In genomic region chr13:73474163-73474562, GRCm38 (mm10) we compare ENCODE assay signal across 18 mouse cellular contexts. TPM values are rescaled to one million over a fixed set of nuclear protein-coding genes. Genes with fewer than 3 reads are reported as not detected.
DNase-seq lines count a peak whose midpoint lies in the region; ATAC-seq and TF ChIP-seq lines count a peak whose summit lies in the region.
"Had no signal": no experiment of that assay in that cellular context is flagged by ENCODE, and none has a peak within 500 bp of the region (broad histone marks: within the 10 kb centered on the region; RNA-seq: fewer than 3 reads in every experiment).

No protein-coding gene starts in this region.

- peak overlapping the region; percentile 49; the same call in 1 of the 2 replicates for H3K27ac ChIP-seq in midbrain, embryonic 10.5 days (replicated peaks)
- H3K27ac ChIP-seq in midbrain, embryonic 15.5 days = no peak overlapping the region
- H3K27ac ChIP-seq in kidney, adult 2 months (ENCODE audit: insufficient read depth, low read depth, low read length) = no peak overlapping the region
- H3K27ac ChIP-seq in kidney, embryonic 16.5 days (ENCODE audit: low read length) = no peak overlapping the region
- H3K27ac ChIP-seq: embryonic facial prominence, embryonic 12.5 days; forebrain, embryonic 12.5 days; heart, adult 2 months; hindbrain, postnatal 0 days had no signal

- no peak overlapping the region for H3K4me2 ChIP-seq in midbrain, embryonic 15.5 days
- no peak overlapping the region for H3K4me2 ChIP-seq in kidney, embryonic 16.5 days (replicated peaks; ENCODE audit: low read depth, low read length)
- H3K4me2 ChIP-seq: embryonic facial prominence, embryonic 12.5 days; forebrain, embryonic 12.5 days had no signal

- H3K4me3 ChIP-seq in midbrain, embryonic 10.5 days = no peak overlapping the region
- H3K4me3 ChIP-seq in midbrain, embryonic 15.5 days = no peak overlapping the region
- H3K4me3 ChIP-seq in kidney, adult 2 months (ENCODE audit: insufficient read depth, low read depth, low read length) = no peak overlapping the region
- no peak overlapping the region for H3K4me3 ChIP-seq in kidney, embryonic 16.5 days (ENCODE audit: low read length)
- H3K4me3 ChIP-seq: embryonic facial prominence, embryonic 12.5 days; forebrain, embryonic 12.5 days; heart, adult 2 months; megakaryocyte, embryonic 14.5 days had no signal

- peaks cover 39% of the 10 kb centered on the region for H3K4me1 ChIP-seq in midbrain, embryonic 10.5 days
- peaks cover 15% of the 10 kb centered on the region for H3K4me1 ChIP-seq in midbrain, embryonic 15.5 days
- no peaks in the 10 kb centered on the region for H3K4me1 ChIP-seq in kidney, adult 2 months (ENCODE audit: control insufficient read depth, insufficient read depth, low read length)
- H3K4me1 ChIP-seq in kidney, embryonic 16.5 days (ENCODE audit: insufficient read depth, low read length) = peaks cover 12% of the 10 kb centered on the region

- no peak for DNase-seq in cerebellum, postnatal 4 days (ENCODE audit: low spot score in 2 of 2)
- DNase-seq in midbrain, embryonic 10.5 days (ENCODE audit: low spot score) = no peak
- peak; percentile 52 for DNase-seq in liver
- DNase-seq in adrenal gland, postnatal 4 days (ENCODE audit: low spot score in 2 of 2) = no peak
- no peak for DNase-seq in kidney, adult 2 months
- DNase-seq: adrenal gland, postnatal 36 days; heart, adult 2 months; heart, postnatal 10 days; kidney, adult 18-20 months had no signal

- no peaks in the 10 kb centered on the region for H3K27me3 ChIP-seq in midbrain, embryonic 10.5 days (ENCODE audit: low read depth, poor library complexity, severe bottlenecking)
- no peaks in the 10 kb centered on the region for H3K27me3 ChIP-seq in midbrain, embryonic 15.5 days (replicated peaks)
- H3K27me3 ChIP-seq in kidney, adult 2 months (replicated peaks; ENCODE audit: control insufficient read depth, insufficient read depth, low read length) = no peaks in the 10 kb centered on the region
- no peaks in the 10 kb centered on the region for H3K27me3 ChIP-seq in kidney, embryonic 16.5 days (ENCODE audit: insufficient read depth, low read length)
- H3K27me3 ChIP-seq: CH12.LX; embryonic facial prominence, embryonic 12.5 days; forebrain, embryonic 12.5 days; megakaryocyte, embryonic 14.5 days had no signal

- ATAC-seq in cerebellum, adult (ENCODE audit: insufficient number of reproducible peaks, low FRiP score, low TSS enrichment) = peak; percentile 39
- no peak for ATAC-seq in midbrain, embryonic 15.5 days (replicated peaks)
- ATAC-seq in kidney, embryonic 16.5 days (ENCODE audit: low FRiP score, low TSS enrichment) = no peak
- ATAC-seq: activated CD4-positive, CD25-positive, alpha-beta regulatory T cell, adult 4 months; hindbrain, postnatal 0 days had no signal

- no peak for TF ChIP-seq CTCF in kidney, adult 2 months (conservative IDR thresholded peaks at IDR 0.05; ENCODE audit: insufficient read depth, insufficient read length, low read depth, low read length)

- WGBS in midbrain, embryonic 10.5 days = 87% methylated on average over 6 of the region's 6 CpGs
- 89% methylated on average over 6 of the region's 6 CpGs for WGBS in midbrain, embryonic 15.5 days
- WGBS in kidney, adult 2 months = 85% methylated on average over 6 of the region's 6 CpGs
- 83% methylated on average over 6 of the region's 6 CpGs for WGBS in kidney, embryonic 16.5 days

- peaks cover 48% of the 10 kb centered on the region for H3K36me3 ChIP-seq in midbrain, embryonic 10.5 days
- H3K36me3 ChIP-seq in midbrain, embryonic 15.5 days (replicated peaks) = no peaks in the 10 kb centered on the region
- no peaks in the 10 kb centered on the region for H3K36me3 ChIP-seq in kidney, adult 2 months (ENCODE audit: control insufficient read depth, insufficient read depth, low read length)
- 0 out of 2 replicates have a peak, but pooled peaks cover 3% of the 10 kb centered on the region for H3K36me3 ChIP-seq in kidney, embryonic 16.5 days (ENCODE audit: insufficient read depth, low read length)

- H3K9ac ChIP-seq in midbrain, embryonic 15.5 days = no peak overlapping the region
- no peak overlapping the region for H3K9ac ChIP-seq in kidney, embryonic 16.5 days (replicated peaks; ENCODE audit: low read length)
- H3K9ac ChIP-seq: embryonic facial prominence, embryonic 12.5 days; forebrain, embryonic 12.5 days had no signal

- no peak for TF ChIP-seq POLR2A in kidney, adult 2 months (IDR thresholded peaks at IDR 0.05; ENCODE audit: low read depth, low read length)

- no peaks in the 10 kb centered on the region for H3K9me3 ChIP-seq in midbrain, embryonic 10.5 days (replicated peaks)
- H3K9me3 ChIP-seq in midbrain, embryonic 15.5 days = no peaks in the 10 kb centered on the region
- no peaks in the 10 kb centered on the region for H3K9me3 ChIP-seq in kidney, embryonic 16.5 days (ENCODE audit: low read length)
- H3K9me3 ChIP-seq: embryonic facial prominence, embryonic 12.5 days; forebrain, embryonic 12.5 days; megakaryocyte, embryonic 14.5 days had no signal

RNA-seq across cellular contexts. Expression of gene Lpcat1, which starts 7.2 kb away (rescaled TPM):
- 65.3 and 66.6 TPM in 2 replicates for polyA plus RNA-seq in midbrain, embryonic 10.5 days (2016; fragmentation: Nextera tagmentation; extraction: Ambion mirVana)
- 64.4 and 66.7 TPM in 2 replicates for polyA plus RNA-seq in midbrain, embryonic 15.5 days (2015; fragmentation: Nextera tagmentation; extraction: Ambion mirVana)
- total RNA-seq in adrenal gland, postnatal 4 days (2021) = 10 to 100 TPM; 34.8 to 35.5 TPM
- 14.2 and 16.0 TPM in 2 replicates for polyA plus RNA-seq in kidney, adult 2 months (2012; rRNA removed)
- polyA plus RNA-seq in kidney, embryonic 16.5 days (2015; fragmentation: Nextera tagmentation; extraction: Ambion mirVana) = 31.1 and 35.1 TPM in 2 replicates
